Mouse (Mus musculus) embryonic facial prominence, embryonic 15.5 days (tissue): ENCODE data around the gene Arhgap33. TPM values are rescaled to one million over a fixed set of nuclear protein-coding genes. Genes with fewer than 3 reads are reported as not detected.
A peak's percentile ranks its signal among the peaks of the same experiment; 100 is the strongest.

ENCODE experiments used
- ATAC-seq: fragments of 200-750 bp; cut with Nextera tagmentation; 2 replicates; pipeline ENCODE4 v1.8.0; 2017; ENCODE audit warnings: low read depth, moderate TSS enrichment; ENCODE audit not compliant: insufficient number of reproducible peaks, low FRiP score, low TSS enrichment
- H3K27ac ChIP-seq: fragments of 300-500 bp; sonication (generic); replicated peaks from 2 replicates; pipeline ENCODE4 v1.5.1; 2015; ENCODE audit warnings: mild to moderate bottlenecking, inconsistent platforms
- H3K27me3 ChIP-seq: fragments of 300-500 bp; sonication (generic); 2 replicates; pipeline ENCODE4 v1.6.1; 2015; ENCODE audit warnings: inconsistent platforms
- H3K36me3 ChIP-seq: fragments of 300-500 bp; sonication (generic); 2 replicates; pipeline ENCODE4 v1.6.1; 2015; ENCODE audit warnings: mild to moderate bottlenecking, inconsistent platforms
- H3K4me1 ChIP-seq: fragments of 300-500 bp; sonication (generic); 2 replicates; pipeline ENCODE4 v1.6.1; 2015; ENCODE audit warnings: inconsistent platforms
- H3K4me2 ChIP-seq: fragments of 300-500 bp; sonication (generic); replicated peaks from 2 replicates; pipeline ENCODE4 v1.6.1; 2015; ENCODE audit warnings: mild to moderate bottlenecking, inconsistent platforms
- H3K4me3 ChIP-seq: fragments of 300-500 bp; sonication (generic); replicated peaks from 2 replicates; pipeline ENCODE4 v1.5.1; 2015; ENCODE audit warnings: mild to moderate bottlenecking, inconsistent platforms
- H3K9ac ChIP-seq: fragments of 300-500 bp; sonication (generic); 2 replicates; pipeline ENCODE4 v1.6.1; 2015; ENCODE audit warnings: inconsistent platforms
- H3K9me3 ChIP-seq: fragments of 300-500 bp; sonication (generic); replicated peaks from 2 replicates; pipeline ENCODE4 v1.6.1; 2016; ENCODE audit warnings: inconsistent platforms
- WGBS: fragments of 180-500 bp; shearing (Covaris S2); methylation state at CpG from one replicate; pipeline ENCODE4 v1.1.7; 2015; 5-methylcytosine and 5-hydroxymethylcytosine counted together
- polyA plus RNA-seq: library from polyadenylated mRNA; unstranded; fragments of >200 nt; fragmentation: Nextera tagmentation; extraction: Ambion mirVana; gene quantifications from 2 replicates; pipeline ENCODE4 v1.2.1, GENCODE M21; 2015

Arhgap33 gene
- polyA plus RNA-seq, 1 experiment from 2014 or later: 16.2 TPM

- Histone ChIP-seq H3K4me2 (peak within 1 kb of the TSS; percentile 96), H3K36me3 (peaks cover 38% of the 10 kb centered on the region), H3K27ac (peak within 1 kb of the TSS; percentile 100), H3K4me3 (peak within 1 kb of the TSS; percentile 81), H3K4me1 (peaks cover 17% of the 10 kb centered on the region), H3K9ac (peak within 1 kb of the TSS; percentile 63), H3K9me3 (no peaks in the 10 kb centered on the region), H3K27me3 (no peaks in the 10 kb centered on the region)
- under 1% methylated on average over 44 of the region's 44 CpGs for WGBS
- peak; percentile 95 for ATAC-seq
Observed at GRCm38 (mm10) chr7:30552102-30553020, 17.5 kb upstream of the Arhgap33 start, which contains the start of the genes Hspb6 and Proser3. Hspb6 (plus strand) TSS chr7:30552178. Proser3 (minus strand) TSS chr7:30552299.

- peak; percentile 73 for ATAC-seq
- Histone ChIP-seq H3K27ac (peak overlapping the region; percentile 100), H3K36me3 (peaks cover 31% of the 10 kb centered on the region), H3K9me3 (no peaks in the 10 kb centered on the region), H3K27me3 (no peaks in the 10 kb centered on the region), H3K4me2 (peak overlapping the region; percentile 96), H3K9ac (peak overlapping the region; percentile 63), H3K4me1 (peaks cover 17% of the 10 kb centered on the region), H3K4me3 (peak overlapping the region; percentile 81)
- 3% methylated on average over 10 of the region's 10 CpGs for WGBS
Observed at GRCm38 (mm10) chr7:30551445-30552101, 16.7 kb upstream of the Arhgap33 start.

GRCm38 (mm10) chr7:30550603-30551002 is 15.7 kb upstream of the Arhgap33 start:
- WGBS: 93% methylated on average over 1 of the region's 1 CpGs
- Histone ChIP-seq H3K9me3 (no peaks in the 10 kb centered on the region), H3K4me3 (no peak overlapping the region), H3K27me3 (no peaks in the 10 kb centered on the region), H3K4me1 (peaks cover 17% of the 10 kb centered on the region), H3K4me2 (no peak overlapping the region), H3K27ac (no peak overlapping the region), H3K9ac (no peak overlapping the region), H3K36me3 (peaks cover 27% of the 10 kb centered on the region)
- no peak for ATAC-seq

- Histone ChIP-seq H3K9me3 (no peaks in the 10 kb centered on the region), H3K4me2 (no peak overlapping the region), H3K4me1 (peaks cover 17% of the 10 kb centered on the region), H3K4me3 (no peak overlapping the region), H3K27ac (no peak overlapping the region), H3K27me3 (no peaks in the 10 kb centered on the region), H3K9ac (no peak overlapping the region), H3K36me3 (peaks cover 24% of the 10 kb centered on the region)
- WGBS: 80% methylated on average over 2 of the region's 2 CpGs
- ATAC-seq: no peak
Observed at GRCm38 (mm10) chr7:30549880-30550279, 15.0 kb upstream of the Arhgap33 start.

GRCm38 (mm10) chr7:30544327-30544726 is 9.5 kb upstream of the Arhgap33 start:
- Histone ChIP-seq H3K4me2 (no peak overlapping the region), H3K36me3 (peaks cover 55% of the 10 kb centered on the region), H3K9me3 (no peaks in the 10 kb centered on the region), H3K9ac (no peak overlapping the region), H3K27me3 (no peaks in the 10 kb centered on the region), H3K4me1 (no peaks in the 10 kb centered on the region), H3K4me3 (no peak overlapping the region), H3K27ac (no peak overlapping the region)
- no peak for ATAC-seq
- 84% methylated on average over 2 of the region's 2 CpGs for WGBS

GRCm38 (mm10) chr7:30540572-30540971 is 5.7 kb upstream of the Arhgap33 start:
- no peaks in the 10 kb centered on the region for H3K27me3 ChIP-seq
- H3K27ac ChIP-seq: no peak overlapping the region
- H3K4me1 ChIP-seq: peaks cover 4% of the 10 kb centered on the region
- no peaks in the 10 kb centered on the region for H3K9me3 ChIP-seq
- no peak overlapping the region for H3K4me2 ChIP-seq
- ATAC-seq: no peak
- H3K36me3 ChIP-seq: peaks cover 44% of the 10 kb centered on the region
- no peak overlapping the region for H3K9ac ChIP-seq
- WGBS: 91% methylated on average over 7 of the region's 7 CpGs
- no peak overlapping the region for H3K4me3 ChIP-seq

GRCm38 (mm10) chr7:30533941-30534632 is 773 bp downstream of the Arhgap33 start:
- peak; percentile 30 for ATAC-seq
- 6% methylated on average over 26 of the region's 26 CpGs for WGBS
- H3K4me1 ChIP-seq: peaks cover 27% of the 10 kb centered on the region
- no peaks in the 10 kb centered on the region for H3K9me3 ChIP-seq
- H3K9ac ChIP-seq: peak overlapping the region; percentile 60
- no peaks in the 10 kb centered on the region for H3K27me3 ChIP-seq
- peak overlapping the region; percentile 94 for H3K4me2 ChIP-seq
- H3K27ac ChIP-seq: peak overlapping the region; percentile 65; the same call in 1 of the 2 replicates
- H3K4me3 ChIP-seq: peak overlapping the region; percentile 81
- H3K36me3 ChIP-seq: peaks cover 29% of the 10 kb centered on the region

- Histone ChIP-seq H3K27me3 (no peaks in the 10 kb centered on the region), H3K4me2 (peak overlapping the region; percentile 94), H3K9me3 (no peaks in the 10 kb centered on the region), H3K4me3 (no peak overlapping the region), H3K4me1 (peaks cover 27% of the 10 kb centered on the region), H3K36me3 (peaks cover 39% of the 10 kb centered on the region), H3K27ac (no peak overlapping the region), H3K9ac (no peak overlapping the region)
- no peak for ATAC-seq
- WGBS: 30% methylated on average over 8 of the region's 8 CpGs
Observed at GRCm38 (mm10) chr7:30532931-30533330, 1.9 kb downstream of the Arhgap33 start.

- 67% methylated on average over 9 of the region's 9 CpGs for WGBS
- Histone ChIP-seq H3K36me3 (peaks cover 47% of the 10 kb centered on the region), H3K27ac (no peak overlapping the region), H3K4me1 (peaks cover 34% of the 10 kb centered on the region), H3K9ac (no peak overlapping the region), H3K9me3 (no peaks in the 10 kb centered on the region), H3K27me3 (no peaks in the 10 kb centered on the region), H3K4me3 (no peak overlapping the region), H3K4me2 (no peak overlapping the region)
- ATAC-seq: no peak
Observed at GRCm38 (mm10) chr7:30531291-30531815, 3.5 kb downstream of the Arhgap33 start.

GRCm38 (mm10) chr7:30526981-30527380 is 7.9 kb downstream of the Arhgap33 start:
- Histone ChIP-seq H3K9me3 (no peaks in the 10 kb centered on the region), H3K9ac (no peak overlapping the region), H3K4me3 (peak overlapping the region; percentile 26; the same call in 1 of the 2 replicates), H3K27ac (peak overlapping the region; percentile 79), H3K36me3 (peaks cover 62% of the 10 kb centered on the region), H3K4me2 (peak overlapping the region; percentile 48), H3K27me3 (no peaks in the 10 kb centered on the region), H3K4me1 (peaks cover 15% of the 10 kb centered on the region)
- ATAC-seq: no peak
- WGBS: 66% methylated on average over 14 of the region's 14 CpGs
